Mouse (Mus musculus): ENCODE data around the gene Cep350.

The Cep350 gene

DNA sequence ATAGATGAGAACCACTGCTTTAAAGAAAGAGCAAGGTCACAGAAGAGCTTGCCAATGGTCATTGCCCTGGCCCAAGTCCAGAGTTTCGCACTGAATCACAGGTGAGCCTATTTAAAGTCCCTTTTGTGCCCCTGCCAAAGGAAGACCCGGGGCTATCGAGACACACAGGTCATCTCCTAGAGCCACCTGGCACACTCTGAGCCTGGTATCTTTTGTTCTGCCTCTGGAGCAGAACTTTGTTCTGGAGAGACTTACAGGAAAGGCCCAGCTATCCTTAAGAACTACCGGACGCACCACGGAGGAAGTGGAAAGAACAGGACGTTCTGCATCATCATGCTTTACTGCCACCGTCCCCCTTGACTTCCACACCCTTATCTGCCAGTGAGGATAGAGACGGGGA lies 167.4 kb downstream of the Cep350 start:
- DNase-seq, result no peak

DNA sequence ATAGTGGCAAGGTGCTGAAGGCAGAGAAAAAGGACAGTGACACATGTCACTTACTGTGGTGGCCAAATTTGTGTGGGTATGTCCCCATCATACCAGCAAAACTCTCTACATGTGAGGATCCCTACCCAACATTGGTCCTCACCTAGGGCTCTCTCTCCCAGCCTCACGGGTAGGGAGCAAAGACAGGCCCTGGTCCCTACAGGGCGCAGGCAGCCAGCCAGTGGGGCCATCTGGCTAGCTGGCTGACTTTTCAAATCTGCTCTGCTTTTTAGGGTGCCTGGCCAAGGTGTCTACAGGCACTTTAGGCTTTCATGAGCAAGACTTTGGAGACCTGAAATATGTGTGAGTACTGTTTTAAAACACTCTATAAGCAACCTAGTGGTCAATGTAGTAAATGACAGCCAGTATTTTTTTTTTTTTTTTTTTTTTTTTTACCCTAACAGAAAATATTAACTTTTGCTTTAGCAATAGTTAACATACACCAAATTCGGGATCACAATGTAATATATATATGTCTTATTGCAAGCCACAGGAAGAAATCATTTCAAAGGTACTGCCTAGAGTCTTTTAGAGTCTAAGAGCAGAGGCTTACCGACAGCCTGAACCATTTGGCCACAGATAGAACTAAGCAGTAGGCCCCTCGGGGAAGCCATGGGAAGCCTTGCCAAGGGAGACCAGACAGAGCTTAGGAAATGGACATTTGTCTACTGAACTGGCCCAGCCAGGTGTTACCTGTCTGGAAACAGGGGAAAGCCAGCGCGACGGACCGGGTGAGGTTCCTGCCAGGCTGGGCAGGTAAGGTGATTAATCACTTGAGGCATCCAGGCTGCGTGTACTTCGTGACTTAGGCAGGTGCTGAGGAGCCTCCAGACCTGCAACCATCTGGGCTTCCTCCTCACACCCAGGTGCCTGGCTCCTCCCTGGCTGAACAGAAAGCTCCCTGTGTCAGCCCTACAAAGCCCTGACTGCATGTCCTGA lies 171.8 kb downstream of the Cep350 start:
- peak; percentile 82 to 88 for DNase-seq

DNA sequence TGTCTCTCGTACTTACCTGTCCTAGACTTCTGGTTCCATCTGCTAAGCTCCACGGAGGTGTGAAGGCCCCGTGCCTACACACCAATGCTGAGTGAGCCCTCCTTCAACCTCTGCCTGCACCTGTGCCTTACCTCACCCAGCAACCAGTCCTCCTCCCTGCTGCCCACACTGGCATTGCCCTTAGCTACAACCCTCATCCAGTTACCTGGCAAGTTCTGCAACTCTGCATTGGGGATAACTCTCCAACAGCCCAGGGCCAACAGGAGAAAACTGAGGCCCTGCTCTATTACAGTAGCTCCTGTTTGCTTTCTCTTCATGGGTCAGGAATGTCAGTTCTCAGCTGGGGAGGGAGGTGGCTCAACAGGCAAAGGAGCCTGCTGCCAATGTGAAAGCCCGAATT lies 175.1 kb downstream of the Cep350 start:
- no peak for DNase-seq

DNA sequence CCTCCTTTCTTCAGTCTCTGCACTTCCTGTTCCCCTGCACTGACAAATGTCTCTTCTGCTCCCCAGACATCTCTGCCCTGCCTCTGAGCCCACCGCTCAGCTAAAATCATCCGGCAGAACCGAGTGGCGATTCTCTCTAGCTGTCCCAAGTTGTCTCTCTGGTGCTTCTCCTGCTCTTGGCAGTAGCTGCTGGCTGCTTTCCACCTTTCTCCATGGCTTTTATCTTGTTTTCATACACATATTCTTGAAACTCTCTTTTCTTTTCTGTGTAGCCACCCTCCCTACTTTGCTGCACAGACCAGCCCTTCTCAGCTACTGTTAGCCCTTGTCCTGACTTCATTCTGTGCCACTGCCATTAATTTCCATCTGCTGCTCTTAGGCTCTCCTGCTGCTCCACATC lies 175.6 kb downstream of the Cep350 start:
- DNase-seq, result peak in 1 of 2 experiments; percentile 46

DNA sequence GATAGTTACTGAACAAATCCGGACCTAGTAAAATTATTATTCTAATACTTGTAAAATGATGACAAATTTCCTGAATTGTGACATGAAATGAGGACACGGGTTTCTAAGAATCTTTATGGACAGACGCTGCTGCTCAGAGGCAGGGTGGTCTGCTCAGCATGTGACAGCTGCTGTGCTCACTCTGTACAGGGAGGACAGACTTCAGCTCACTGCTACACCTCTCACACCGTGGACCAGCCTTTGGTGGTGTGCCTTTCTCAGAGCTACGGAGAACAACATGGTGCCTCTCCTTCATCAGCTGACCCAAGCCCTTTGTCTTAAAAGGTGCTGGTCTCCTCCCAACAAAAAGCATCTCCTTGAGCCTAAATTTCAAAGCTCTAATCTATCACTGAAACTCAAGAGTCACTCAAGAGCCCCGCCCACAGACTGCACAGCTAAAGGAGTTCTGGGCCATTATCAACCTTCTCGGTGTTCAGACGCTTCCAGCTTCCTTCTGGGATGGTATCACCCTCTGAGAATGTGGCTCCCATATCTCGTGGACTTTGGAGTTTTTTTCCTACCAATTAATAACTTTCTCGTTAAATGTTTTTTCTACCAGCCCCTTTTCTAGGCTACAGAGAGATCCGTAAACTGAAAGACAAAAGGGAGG lies 176.2 kb downstream of the Cep350 start:
- peak in 1 of 2 experiments; percentile 45 for DNase-seq

DNA sequence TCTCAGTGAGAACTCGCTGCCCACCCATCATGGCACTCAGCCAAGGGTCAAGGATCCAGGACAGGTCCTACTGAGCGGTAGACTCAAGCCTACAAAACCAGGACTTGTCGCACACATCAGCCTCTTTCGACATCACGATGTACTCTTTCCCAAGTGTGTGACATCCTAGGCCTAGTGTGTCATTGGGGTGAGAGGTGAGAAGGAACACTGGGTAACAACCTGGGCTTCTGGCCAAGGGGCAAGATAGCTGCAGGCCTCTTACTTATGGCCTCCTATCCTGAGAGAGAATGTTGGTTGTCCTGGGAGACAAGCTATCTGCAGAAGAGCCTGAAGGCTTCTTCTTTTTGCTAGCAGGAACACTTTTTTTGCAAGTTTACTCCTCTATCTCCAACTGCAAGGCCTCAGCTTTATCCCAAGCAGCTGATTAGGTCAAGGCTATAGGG lies 177.2 kb downstream of the Cep350 start:
- peak in 1 of 2 experiments; percentile 30 for DNase-seq

All from cerebellum, postnatal 10 days (tissue).